Mouse (Mus musculus) ES-E14 (cell line): Measurements from ENCODE around the gene Gadl1. TPM values are rescaled to one million over a fixed set of nuclear protein-coding genes. Genes with fewer than 3 reads are reported as not detected.

Experiments
- DNase-seq: peaks from one replicate; pipeline ENCODE4 v3.0.0-alpha.2; 2013; ENCODE audit warnings: low read depth, low spot score
- H3K27ac ChIP-seq: 2 replicates; pipeline ENCODE4 v1.5.1; 2012; ENCODE audit warnings: low read depth, mild to moderate bottlenecking, low read length, moderate library complexity, mixed read lengths; ENCODE audit not compliant: poor library complexity, insufficient read depth, severe bottlenecking
- H3K36me3 ChIP-seq: 2 replicates; pipeline ENCODE4 v1.6.1; 2012; ENCODE audit warnings: mild to moderate bottlenecking, low read length, moderate library complexity, mixed read lengths; ENCODE audit not compliant: control insufficient read depth, poor library complexity, insufficient read depth, severe bottlenecking
- H3K4me1 ChIP-seq, 2 experiments: fragments of 150-350 bp in 1 of 2; sonication (generic) in 1 of 2; 2 replicates each; pipeline ENCODE4 v1.6.1; 2012; ENCODE audit warnings: low read length in 2 of 2, mild to moderate bottlenecking in 1 of 2, mixed read lengths in 1 of 2; ENCODE audit not compliant: control insufficient read depth in 2 of 2, insufficient read depth in 2 of 2, poor library complexity in 1 of 2
- H3K4me3 ChIP-seq, 2 experiments: fragments of 150-350 bp in 1 of 2; sonication (generic) in 1 of 2; 2 replicates each; pipeline ENCODE4 v1.5.1; 2012; ENCODE audit warnings: low read length in 2 of 2, low read depth in 1 of 2, mild to moderate bottlenecking in 1 of 2, mixed read lengths in 1 of 2; ENCODE audit not compliant: insufficient read depth in 1 of 2, poor library complexity in 1 of 2, severe bottlenecking in 1 of 2
- H3K9ac ChIP-seq: 2 replicates; pipeline ENCODE4 v1.6.1; 2012; ENCODE audit warnings: low read depth, mild to moderate bottlenecking, low read length, mixed read lengths; ENCODE audit not compliant: poor library complexity, insufficient read depth, severe bottlenecking
- H3K9me3 ChIP-seq: fragments of 150-350 bp; sonication (generic); 2 replicates; pipeline ENCODE4 v1.6.1; 2012; ENCODE audit warnings: low read depth, mild to moderate bottlenecking, low read length; ENCODE audit not compliant: control insufficient read depth, insufficient read depth
- CHD2 ChIP-seq: IDR thresholded peaks from 2 replicates; pipeline ENCODE4 v1.6.1; 2014; ENCODE audit warnings: mild to moderate bottlenecking, low read depth, low read length, inconsistent platforms
- HCFC1 ChIP-seq: IDR thresholded peaks from 2 replicates; pipeline ENCODE4 v1.6.1; 2012; ENCODE audit warnings: low read length, inconsistent platforms, borderline replicate concordance; ENCODE audit not compliant: insufficient read depth
- MAFK ChIP-seq: IDR thresholded peaks from 2 replicates; pipeline ENCODE4 v1.6.1; 2014; ENCODE audit warnings: mild to moderate bottlenecking, low read depth, low read length, inconsistent platforms; ENCODE audit not compliant: insufficient read depth
- ZC3H11A ChIP-seq: IDR thresholded peaks from 2 replicates; pipeline ENCODE4 v1.6.1; 2012; ENCODE audit warnings: low read depth, mild to moderate bottlenecking, inconsistent platforms, low read length, borderline replicate concordance
- ZNF384 ChIP-seq: IDR thresholded peaks from 2 replicates; pipeline ENCODE4 v1.6.1; 2012; ENCODE audit warnings: low read depth, low read length, inconsistent platforms
- in situ Hi-C, 2 experiments: fragments of 600-800 bp; cut with MboI; formaldehyde crosslinking; loops; one replicate each; pipeline ENCODE4 v1.15.1; 2025; ENCODE audit warnings: low sequenced_read_pairs in 2 of 2, inconsistent platforms in 1 of 2; ENCODE audit not compliant: unreplicated experiment in 2 of 2
- total RNA-seq: library from RNA; depleted of rRNA; stranded (reverse); fragments of 300-350 nt; gene quantifications from 2 replicates; pipeline ENCODE4 v1.2.3, GENCODE M21; 2012

The Gadl1 gene
- total RNA-seq, 1 experiment = not detected

DNA sequence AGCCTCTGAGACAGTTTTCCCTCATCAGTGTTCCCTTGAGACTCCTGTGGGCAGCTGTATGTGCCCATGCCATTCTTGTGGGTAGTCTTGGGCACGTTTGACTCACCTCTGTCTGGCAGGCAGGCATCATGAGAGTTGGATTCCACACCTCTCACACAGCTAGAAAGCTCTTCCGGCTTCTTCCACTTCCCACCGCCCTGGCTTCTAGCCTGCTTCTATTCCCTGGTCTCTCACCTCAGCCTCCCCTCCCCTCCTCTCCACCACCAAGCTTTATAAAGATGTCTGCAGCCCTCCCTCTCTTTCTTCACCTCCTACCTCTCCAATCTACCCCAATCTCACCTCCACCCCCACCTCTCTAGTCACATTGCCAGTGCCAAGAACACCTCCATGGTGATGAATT is 30.2 kb downstream of the Gadl1 start:
- H3K36me3 ChIP-seq = no peaks in the 10 kb centered on the region

DNA sequence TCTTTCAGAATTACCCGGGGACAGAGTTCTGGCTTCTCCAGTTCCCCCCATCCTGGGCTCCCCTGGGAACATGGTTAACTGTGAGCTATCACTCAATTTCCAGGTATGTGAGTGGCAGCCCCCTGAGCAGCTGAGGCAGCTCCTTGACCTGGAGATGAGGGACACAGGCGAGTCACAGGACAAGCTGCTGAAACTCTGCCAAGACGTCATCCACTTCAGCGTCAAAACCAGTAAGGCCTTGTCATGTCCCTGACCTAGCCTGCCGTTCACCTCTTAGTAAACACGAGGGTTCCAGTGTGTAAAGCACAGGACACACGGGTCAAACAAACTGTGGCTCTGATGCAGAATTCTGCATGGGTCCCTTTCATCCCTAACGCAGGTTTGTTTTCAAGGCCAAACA is 31.9 kb downstream of the Gadl1 start:
- Histone ChIP-seq H3K9ac (no peak overlapping the region), H3K4me3 (no peak overlapping the region), H3K27ac (no peak overlapping the region), H3K4me1 (no peaks in the 10 kb centered on the region), H3K36me3 (no peaks in the 10 kb centered on the region), H3K9me3 (no peaks in the 10 kb centered on the region)
- DNase-seq = no peak
- no peak for TF ChIP-seq CHD2
- TF ChIP-seq ZNF384 = no peak
- TF ChIP-seq ZC3H11A = no peak
- TF ChIP-seq MAFK = no peak
- TF ChIP-seq HCFC1 = no peak
- in situ Hi-C loops = no loop called here

More for the DNA sequence above, 30.2 kb downstream of the Gadl1 start:
- TF ChIP-seq ZNF384 (no peak), ZC3H11A (no peak), MAFK (no peak), CHD2 (no peak), HCFC1 (no peak)
- in situ Hi-C loops = no loop called here
- DNase-seq = no peak
- H3K4me1 ChIP-seq = no peaks in the 10 kb centered on the region
- no peak overlapping the region for H3K9ac ChIP-seq
- H3K27ac ChIP-seq = no peak overlapping the region
- H3K4me3 ChIP-seq = no peak overlapping the region
- H3K9me3 ChIP-seq = no peaks in the 10 kb centered on the region

DNA sequence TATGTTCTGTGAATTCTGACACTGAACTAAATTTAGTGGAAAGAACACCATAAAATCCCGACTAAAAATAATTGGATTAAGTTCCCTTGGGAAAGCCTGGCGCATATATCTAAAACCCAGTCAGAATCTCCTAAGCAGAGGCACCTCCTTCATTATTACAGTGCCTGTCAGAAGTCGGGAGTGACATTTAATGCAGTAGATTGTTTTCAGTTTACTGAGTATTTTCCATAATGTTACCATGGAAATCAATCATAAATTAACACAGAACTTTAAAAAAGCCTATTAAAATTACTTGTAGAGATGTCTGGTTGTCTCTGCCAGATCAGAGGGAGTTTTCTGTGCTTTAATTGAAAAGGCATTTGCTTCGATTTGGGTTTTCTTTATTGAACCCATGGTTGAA is 33.2 kb downstream of the Gadl1 start:
- no peaks in the 10 kb centered on the region for H3K36me3 ChIP-seq
- H3K9ac ChIP-seq = no peak overlapping the region
- in situ Hi-C loops = no loop called here
- no peak overlapping the region for H3K4me3 ChIP-seq
- no peak for TF ChIP-seq ZC3H11A
- TF ChIP-seq CHD2 = no peak
- no peak for TF ChIP-seq MAFK
- TF ChIP-seq ZNF384 = no peak
- no peak for TF ChIP-seq HCFC1
- no peak overlapping the region for H3K27ac ChIP-seq
- no peak for DNase-seq
- H3K4me1 ChIP-seq = no peaks in the 10 kb centered on the region
- H3K9me3 ChIP-seq = no peaks in the 10 kb centered on the region

DNA sequence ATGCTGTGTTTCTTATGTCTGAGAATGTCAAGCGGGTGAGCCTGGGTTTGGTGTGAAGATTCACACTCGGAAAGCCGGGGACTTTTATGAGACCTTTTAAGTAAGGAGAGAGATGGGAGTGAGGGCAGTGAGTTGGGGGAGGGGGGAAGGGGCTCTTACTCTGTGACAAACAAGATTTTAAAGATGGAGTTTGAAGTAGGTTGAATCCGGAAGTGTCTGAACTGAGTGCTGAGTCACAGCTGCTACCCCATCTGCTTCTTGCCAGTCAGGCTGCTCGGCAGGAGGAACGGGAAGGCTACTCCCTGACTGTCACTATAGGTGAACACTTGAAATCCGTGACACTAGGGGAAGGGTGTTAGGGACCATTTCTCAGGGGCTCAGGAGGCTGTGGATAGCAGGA is 33.7 kb downstream of the Gadl1 start:
- no peaks in the 10 kb centered on the region for H3K4me1 ChIP-seq
- no peak overlapping the region for H3K9ac ChIP-seq
- H3K9me3 ChIP-seq = no peaks in the 10 kb centered on the region
- H3K36me3 ChIP-seq = no peaks in the 10 kb centered on the region
- in situ Hi-C loops = no loop called here
- TF ChIP-seq HCFC1 (no peak), CHD2 (no peak), MAFK (no peak), ZNF384 (no peak), ZC3H11A (no peak)
- no peak overlapping the region for H3K4me3 ChIP-seq
- no peak overlapping the region for H3K27ac ChIP-seq
- no peak for DNase-seq

DNA sequence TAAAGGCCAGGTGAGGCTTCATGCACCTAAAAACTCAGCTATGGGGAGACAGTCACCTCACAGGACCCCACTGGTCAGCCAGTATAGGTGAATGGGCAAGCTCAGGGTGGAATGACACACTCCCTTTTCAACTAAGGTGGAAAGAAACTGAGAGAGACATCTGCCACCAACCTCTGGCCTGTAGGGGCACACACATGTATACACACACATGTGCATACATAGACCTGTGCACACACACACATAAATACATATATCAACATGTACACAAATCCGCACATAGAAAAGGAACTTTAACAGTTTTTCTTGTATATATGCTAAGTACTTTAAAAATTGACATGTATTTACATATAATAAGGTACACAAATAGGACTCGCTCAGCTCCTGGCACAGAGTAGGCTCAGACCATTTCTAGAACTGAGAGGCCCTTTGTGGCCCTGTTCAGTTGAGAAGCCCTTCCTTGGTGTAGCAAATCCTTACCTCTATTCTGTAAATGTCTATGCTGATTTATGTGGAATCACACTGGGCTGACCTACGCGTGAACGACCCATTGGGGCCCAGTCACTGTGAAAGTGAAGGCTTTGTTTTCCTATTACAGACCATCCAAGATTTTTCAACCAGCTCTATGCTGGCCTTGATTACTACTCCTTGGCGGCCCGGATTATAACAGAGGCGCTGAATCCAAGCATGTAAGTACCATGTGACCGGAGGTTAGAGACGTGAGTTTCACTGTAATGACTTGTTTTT is 34.5 kb downstream of the Gadl1 start:
- Histone ChIP-seq H3K9ac (no peak overlapping the region), H3K4me1 (no peaks in the 10 kb centered on the region), H3K27ac (no peak overlapping the region), H3K36me3 (no peaks in the 10 kb centered on the region), H3K9me3 (no peaks in the 10 kb centered on the region), H3K4me3 (no peak overlapping the region)
- no peak for DNase-seq
- TF ChIP-seq MAFK (no peak), HCFC1 (no peak), ZNF384 (no peak), ZC3H11A (no peak), CHD2 (no peak)
- in situ Hi-C loops = no loop called here
